Mouse (Mus musculus) hindbrain, embryonic 15.5 days (tissue): ENCODE measurements at regions not wholly inside any gene's neighbourhood (a gene's known extent, or its start where the extent isn't known, plus 50 kb on each side); places are given as distances from the start of the nearest gene placed in this dataset.

Experiments used
- ATAC-seq: fragments of 200-750 bp; cut with Nextera tagmentation; 2 replicates; pipeline ENCODE4 v1.8.0; 2017; ENCODE audit warnings: low read depth, moderate number of reproducible peaks, moderate TSS enrichment; ENCODE audit not compliant: low FRiP score
- H3K27ac ChIP-seq: fragments of 300-500 bp; sonication (generic); replicated peaks from 2 replicates; pipeline ENCODE4 v1.5.1; 2015; ENCODE audit warnings: mild to moderate bottlenecking, inconsistent platforms
- H3K27me3 ChIP-seq: fragments of 300-500 bp; sonication (generic); 2 replicates; pipeline ENCODE4 v1.6.1; 2015; ENCODE audit warnings: control low read depth, inconsistent platforms
- H3K36me3 ChIP-seq: fragments of 300-500 bp; sonication (generic); 2 replicates; pipeline ENCODE4 v1.6.1; 2015; ENCODE audit warnings: control low read depth, inconsistent platforms
- H3K4me1 ChIP-seq: fragments of 300-500 bp; sonication (generic); replicated peaks from 2 replicates; pipeline ENCODE4 v1.6.1; 2015; ENCODE audit warnings: control low read depth, inconsistent platforms
- H3K4me2 ChIP-seq: fragments of 300-500 bp; sonication (generic); 2 replicates; pipeline ENCODE4 v1.6.1; 2015; ENCODE audit warnings: moderate library complexity, mild to moderate bottlenecking, inconsistent platforms
- H3K4me3 ChIP-seq: fragments of 300-500 bp; sonication (generic); 2 replicates; pipeline ENCODE4 v1.5.1; 2015; ENCODE audit warnings: mild to moderate bottlenecking, inconsistent platforms
- H3K9ac ChIP-seq: fragments of 300-500 bp; sonication (generic); 2 replicates; pipeline ENCODE4 v1.6.1; 2015; ENCODE audit warnings: inconsistent platforms
- H3K9me3 ChIP-seq: fragments of 300-500 bp; sonication (generic); 2 replicates; pipeline ENCODE4 v1.6.1; 2016; ENCODE audit warnings: control low read depth, inconsistent platforms
- WGBS: fragments of 180-500 bp; shearing (Covaris S2); methylation state at CpG from one replicate; pipeline ENCODE4 v1.1.7; 2015; 5-methylcytosine and 5-hydroxymethylcytosine counted together

- H3K9me3 ChIP-seq, result no peaks in the 10 kb centered on the region
- WGBS, result 2% methylated on average over 25 of the region's 25 CpGs
- H3K36me3 ChIP-seq, result no peaks in the 10 kb centered on the region
- H3K4me3 ChIP-seq, result no peak overlapping the region
- peak overlapping the region; percentile 36 for H3K4me2 ChIP-seq
- no peak for ATAC-seq
- H3K9ac ChIP-seq, result 0 out of 2 replicates have a peak overlapping the region, but pooled peaks have one; percentile 9
- H3K4me1 ChIP-seq, result peaks cover 15% of the 10 kb centered on the region
- H3K27ac ChIP-seq, result no peak overlapping the region; the same call in 1 of the 2 replicates
- H3K27me3 ChIP-seq, result no peaks in the 10 kb centered on the region
These were observed 202.7 kb downstream of the Irs2 start for GRCm38 (mm10) chr8:10805405-10806151.

GRCm38 (mm10) chr8:10804974-10805373, 203.3 kb downstream of the Irs2 start:
- Histone ChIP-seq H3K36me3 (no peaks in the 10 kb centered on the region), H3K4me1 (peaks cover 15% of the 10 kb centered on the region), H3K27me3 (no peaks in the 10 kb centered on the region), H3K9me3 (no peaks in the 10 kb centered on the region), H3K9ac (no peak overlapping the region), H3K27ac (no peak overlapping the region), H3K4me3 (no peak overlapping the region), H3K4me2 (no peak overlapping the region)
- ATAC-seq, result peak; percentile 17; the same call in 1 of the 2 replicates
- WGBS, result 56% methylated on average over 3 of the region's 3 CpGs

- H3K4me1 ChIP-seq, result peaks cover 15% of the 10 kb centered on the region
- no peaks in the 10 kb centered on the region for H3K9me3 ChIP-seq
- H3K27me3 ChIP-seq, result no peaks in the 10 kb centered on the region
- H3K4me2 ChIP-seq, result no peak overlapping the region
- no peak for ATAC-seq
- H3K36me3 ChIP-seq, result no peaks in the 10 kb centered on the region
- H3K4me3 ChIP-seq, result no peak overlapping the region
- H3K27ac ChIP-seq, result no peak overlapping the region
- H3K9ac ChIP-seq, result no peak overlapping the region
These were observed 206.3 kb downstream of the Irs2 start for GRCm38 (mm10) chr8:10802003-10802402.

- Histone ChIP-seq H3K27ac (no peak overlapping the region), H3K27me3 (no peaks in the 10 kb centered on the region), H3K9ac (no peak overlapping the region), H3K4me2 (no peak overlapping the region), H3K36me3 (no peaks in the 10 kb centered on the region), H3K4me1 (peaks cover 15% of the 10 kb centered on the region), H3K4me3 (no peak overlapping the region), H3K9me3 (no peaks in the 10 kb centered on the region)
- no peak for ATAC-seq
- 83% methylated on average over 5 of the region's 5 CpGs for WGBS
These were observed 206.7 kb downstream of the Irs2 start for GRCm38 (mm10) chr8:10801580-10801979.

- ATAC-seq, result no peak
- peaks cover 10% of the 10 kb centered on the region for H3K4me1 ChIP-seq
- H3K27ac ChIP-seq, result no peak overlapping the region
- no peak overlapping the region for H3K4me3 ChIP-seq
- H3K9ac ChIP-seq, result no peak overlapping the region
- H3K4me2 ChIP-seq, result no peak overlapping the region
- WGBS, result 79% methylated on average over 1 of the region's 1 CpGs
- H3K27me3 ChIP-seq, result no peaks in the 10 kb centered on the region
- no peaks in the 10 kb centered on the region for H3K9me3 ChIP-seq
- H3K36me3 ChIP-seq, result no peaks in the 10 kb centered on the region
These were observed 209.8 kb downstream of the Irs2 start for GRCm38 (mm10) chr8:10798444-10798843.

- Histone ChIP-seq H3K4me2 (no peak overlapping the region), H3K4me1 (peaks cover 10% of the 10 kb centered on the region), H3K9ac (no peak overlapping the region), H3K36me3 (no peaks in the 10 kb centered on the region), H3K9me3 (no peaks in the 10 kb centered on the region), H3K27me3 (no peaks in the 10 kb centered on the region), H3K4me3 (no peak overlapping the region), H3K27ac (no peak overlapping the region; the same call in 1 of the 2 replicates)
- ATAC-seq, result 0 out of 2 replicates have a peak, but pooled peaks have one; percentile 51
- WGBS, result 17% methylated on average over 10 of the region's 10 CpGs
These were observed 213.7 kb downstream of the Irs2 start for GRCm38 (mm10) chr8:10794367-10795189.

GRCm38 (mm10) chr8:10793670-10794366, 214.4 kb downstream of the Irs2 start:
- WGBS, result 93% methylated on average over 9 of the region's 9 CpGs
- H3K4me3 ChIP-seq, result no peak overlapping the region
- H3K9me3 ChIP-seq, result no peaks in the 10 kb centered on the region
- ATAC-seq, result peak; percentile 34; the same call in 1 of the 2 replicates
- H3K9ac ChIP-seq, result no peak overlapping the region
- no peaks in the 10 kb centered on the region for H3K27me3 ChIP-seq
- H3K27ac ChIP-seq, result no peak overlapping the region; the same call in 1 of the 2 replicates
- H3K4me2 ChIP-seq, result no peak overlapping the region
- no peaks in the 10 kb centered on the region for H3K36me3 ChIP-seq
- H3K4me1 ChIP-seq, result peaks cover 10% of the 10 kb centered on the region

- Histone ChIP-seq H3K27ac (no peak overlapping the region), H3K4me3 (no peak overlapping the region), H3K36me3 (no peaks in the 10 kb centered on the region), H3K27me3 (no peaks in the 10 kb centered on the region), H3K9ac (no peak overlapping the region), H3K4me1 (peaks cover 11% of the 10 kb centered on the region; the same call in 1 of the 2 replicates), H3K4me2 (no peak overlapping the region), H3K9me3 (no peaks in the 10 kb centered on the region)
- 56% methylated on average over 8 of the region's 8 CpGs for WGBS
- no peak for ATAC-seq
These were observed 219.6 kb downstream of the Irs2 start for GRCm38 (mm10) chr8:10788496-10789200.

GRCm38 (mm10) chr8:10785801-10786200, 222.5 kb downstream of the Irs2 start:
- Histone ChIP-seq H3K4me2 (no peak overlapping the region), H3K36me3 (no peaks in the 10 kb centered on the region), H3K4me3 (no peak overlapping the region), H3K9me3 (no peaks in the 10 kb centered on the region), H3K4me1 (peaks cover 11% of the 10 kb centered on the region; the same call in 1 of the 2 replicates), H3K27ac (no peak overlapping the region), H3K27me3 (no peaks in the 10 kb centered on the region), H3K9ac (no peak overlapping the region)
- no peak for ATAC-seq
- 66% methylated on average over 4 of the region's 4 CpGs for WGBS

- no peak overlapping the region for H3K4me3 ChIP-seq
- H3K9ac ChIP-seq, result no peak overlapping the region
- no peak overlapping the region for H3K4me2 ChIP-seq
- WGBS, result 97% methylated on average over 4 of the region's 4 CpGs
- no peak for ATAC-seq
- peaks cover 11% of the 10 kb centered on the region; the same call in 1 of the 2 replicates for H3K4me1 ChIP-seq
- no peaks in the 10 kb centered on the region for H3K9me3 ChIP-seq
- no peaks in the 10 kb centered on the region for H3K36me3 ChIP-seq
- no peak overlapping the region for H3K27ac ChIP-seq
- no peaks in the 10 kb centered on the region for H3K27me3 ChIP-seq
These were observed 222.9 kb downstream of the Irs2 start for GRCm38 (mm10) chr8:10785311-10785710.

GRCm38 (mm10) chr8:10784481-10784880, 223.8 kb downstream of the Irs2 start:
- Histone ChIP-seq H3K4me2 (no peak overlapping the region), H3K9me3 (no peaks in the 10 kb centered on the region), H3K27ac (no peak overlapping the region), H3K4me3 (no peak overlapping the region), H3K27me3 (no peaks in the 10 kb centered on the region), H3K4me1 (peaks cover 11% of the 10 kb centered on the region; the same call in 1 of the 2 replicates), H3K36me3 (no peaks in the 10 kb centered on the region), H3K9ac (no peak overlapping the region)
- 19% methylated on average over 1 of the region's 1 CpGs for WGBS
- ATAC-seq, result no peak
